Mouse (Mus musculus) spleen, adult 2 months (tissue): ENCODE measurements around the gene Sec16a. TPM values are rescaled to one million over a fixed set of nuclear protein-coding genes. Genes with fewer than 3 reads are reported as not detected.

Source experiments
- DNase-seq, 2 experiments: peaks; one replicate each; pipeline versions ENCODE4 v3.0.0 to v3.0.0-alpha.2; 2012 to 2021; ENCODE audit warnings: low spot score in 2 of 2, low read depth in 1 of 2
- H3K27ac ChIP-seq: fragments of 200-500 bp; 2 replicates; pipeline ENCODE4 v1.5.1; 2012; ENCODE audit warnings: low read length, inconsistent platforms; ENCODE audit not compliant: insufficient read depth
- H3K27me3 ChIP-seq: fragments of 200-500 bp; 2 replicates; pipeline ENCODE4 v1.6.1; 2012; ENCODE audit warnings: mild to moderate bottlenecking, moderate library complexity, low read length, inconsistent platforms; ENCODE audit not compliant: control insufficient read depth, insufficient read depth
- H3K36me3 ChIP-seq: fragments of 200-500 bp; 2 replicates; pipeline ENCODE4 v1.6.1; 2012; ENCODE audit warnings: mild to moderate bottlenecking, low read length, inconsistent platforms; ENCODE audit not compliant: control insufficient read depth, insufficient read depth
- H3K4me1 ChIP-seq: fragments of 200-500 bp; 2 replicates; pipeline ENCODE4 v1.6.1; 2011; ENCODE audit warnings: inconsistent platforms; ENCODE audit not compliant: control insufficient read depth, insufficient read depth, insufficient read length
- H3K4me3 ChIP-seq: fragments of 200-500 bp; 2 replicates; pipeline ENCODE4 v1.5.1; 2011; ENCODE audit warnings: mild to moderate bottlenecking, inconsistent platforms; ENCODE audit not compliant: insufficient read depth, insufficient read length; ENCODE audit errors: extremely low read depth
- CTCF ChIP-seq: fragments of 200-500 bp; IDR thresholded peaks from 2 replicates; pipeline ENCODE4 v1.5.1; 2011; ENCODE audit warnings: mild to moderate bottlenecking, inconsistent platforms; ENCODE audit not compliant: insufficient read depth, insufficient read length, insufficient replicate concordance; ENCODE audit errors: extremely low read depth
- POLR2A ChIP-seq: fragments of 200-500 bp; IDR thresholded peaks from 2 replicates; pipeline ENCODE4 v1.6.1; 2011; ENCODE audit warnings: low read depth, low read length, inconsistent platforms
- WGBS: fragments of 180-500 bp; shearing (Covaris S2); methylation state at CpG from one replicate; pipeline ENCODE4 v1.1.7; 2018; 5-methylcytosine and 5-hydroxymethylcytosine counted together
- polyA plus RNA-seq: library from polyadenylated mRNA; depleted of rRNA; stranded (reverse); fragments of >200 nt; gene quantifications from 2 replicates; pipeline ENCODE4 v1.2.3, GENCODE M21; 2012

Sec16a gene
- polyA plus RNA-seq, 1 experiment = 65.2 TPM

- Histone ChIP-seq H3K4me3 (no peak overlapping the region), H3K36me3 (0 out of 2 replicates have a peak, but pooled peaks cover 1% of the 10 kb centered on the region), H3K27me3 (no peaks in the 10 kb centered on the region), H3K4me1 (peaks cover 4% of the 10 kb centered on the region; the same call in 1 of the 2 replicates), H3K27ac (no peak overlapping the region)
- TF ChIP-seq CTCF (no peak), POLR2A (no peak)
- WGBS = 70% methylated on average over 4 of the region's 4 CpGs
- DNase-seq = no peak
Observed at GRCm38 (mm10) chr2:26446671-26447070, 1.7 kb upstream of the Sec16a start.

GRCm38 (mm10) chr2:26445666-26446445 lies 840 bp upstream of the Sec16a start:
- 1% methylated on average over 44 of the region's 44 CpGs for WGBS
- Histone ChIP-seq H3K36me3 (peaks cover 9% of the 10 kb centered on the region), H3K4me1 (peaks cover 4% of the 10 kb centered on the region; the same call in 1 of the 2 replicates), H3K27me3 (no peaks in the 10 kb centered on the region), H3K27ac (peak overlapping the region; percentile 86), H3K4me3 (peak overlapping the region; percentile 73)
- peak in 1 of 2 experiments; percentile 88 for DNase-seq
- TF ChIP-seq POLR2A = no peak
- no peak for TF ChIP-seq CTCF

GRCm38 (mm10) chr2:26444368-26444767 lies 648 bp downstream of the Sec16a start:
- Histone ChIP-seq H3K4me3 (peak overlapping the region; percentile 95), H3K27me3 (no peaks in the 10 kb centered on the region), H3K27ac (peak overlapping the region; percentile 95), H3K36me3 (peaks cover 18% of the 10 kb centered on the region), H3K4me1 (peaks cover 4% of the 10 kb centered on the region; the same call in 1 of the 2 replicates)
- WGBS = 4% methylated on average over 15 of the region's 15 CpGs
- TF ChIP-seq POLR2A (no peak), CTCF (no peak)
- DNase-seq = peak in 1 of 2 experiments; percentile 9

- H3K4me3 ChIP-seq = 0 out of 2 replicates have a peak overlapping the region, but pooled peaks have one; percentile 95
- peaks cover 4% of the 10 kb centered on the region; the same call in 1 of the 2 replicates for H3K4me1 ChIP-seq
- H3K27ac ChIP-seq = no peak overlapping the region
- H3K36me3 ChIP-seq = peaks cover 22% of the 10 kb centered on the region
- 57% methylated on average over 3 of the region's 3 CpGs for WGBS
- DNase-seq = no peak
- TF ChIP-seq CTCF (no peak), POLR2A (no peak)
- no peaks in the 10 kb centered on the region for H3K27me3 ChIP-seq
Observed at GRCm38 (mm10) chr2:26443876-26444275, 1.1 kb downstream of the Sec16a start.

GRCm38 (mm10) chr2:26442843-26443242 lies 2.2 kb downstream of the Sec16a start:
- no peaks in the 10 kb centered on the region for H3K27me3 ChIP-seq
- WGBS = 98% methylated on average over 1 of the region's 1 CpGs

GRCm38 (mm10) chr2:26441688-26442087 lies 3.3 kb downstream of the Sec16a start:
- WGBS = 81% methylated on average over 5 of the region's 5 CpGs
- H3K36me3 ChIP-seq = peaks cover 31% of the 10 kb centered on the region
- TF ChIP-seq POLR2A (no peak), CTCF (no peak)

More at GRCm38 (mm10) chr2:26442843-26443242, 2.2 kb downstream of the Sec16a start:
- DNase-seq = no peak
- Histone ChIP-seq H3K4me3 (no peak overlapping the region), H3K36me3 (peaks cover 29% of the 10 kb centered on the region), H3K4me1 (peaks cover 4% of the 10 kb centered on the region; the same call in 1 of the 2 replicates), H3K27ac (no peak overlapping the region)
- TF ChIP-seq CTCF = no peak
- no peak for TF ChIP-seq POLR2A

More at GRCm38 (mm10) chr2:26441688-26442087, 3.3 kb downstream of the Sec16a start:
- Histone ChIP-seq H3K4me3 (no peak overlapping the region), H3K4me1 (peaks cover 4% of the 10 kb centered on the region; the same call in 1 of the 2 replicates), H3K27ac (no peak overlapping the region), H3K27me3 (no peaks in the 10 kb centered on the region)
- no peak for DNase-seq
